Mouse (Mus musculus) c-Kit-positive CD71-positive TER-119-positive erythroid progenitor cells, embryonic 14.5 days (primary cell): ENCODE measurements around the gene Speg.

ENCODE experiments used
- DNase-seq: peaks from one replicate; pipeline ENCODE4 v3.0.0-alpha.2; 2013; ENCODE audit warnings: low spot score

The Speg gene

DNA sequence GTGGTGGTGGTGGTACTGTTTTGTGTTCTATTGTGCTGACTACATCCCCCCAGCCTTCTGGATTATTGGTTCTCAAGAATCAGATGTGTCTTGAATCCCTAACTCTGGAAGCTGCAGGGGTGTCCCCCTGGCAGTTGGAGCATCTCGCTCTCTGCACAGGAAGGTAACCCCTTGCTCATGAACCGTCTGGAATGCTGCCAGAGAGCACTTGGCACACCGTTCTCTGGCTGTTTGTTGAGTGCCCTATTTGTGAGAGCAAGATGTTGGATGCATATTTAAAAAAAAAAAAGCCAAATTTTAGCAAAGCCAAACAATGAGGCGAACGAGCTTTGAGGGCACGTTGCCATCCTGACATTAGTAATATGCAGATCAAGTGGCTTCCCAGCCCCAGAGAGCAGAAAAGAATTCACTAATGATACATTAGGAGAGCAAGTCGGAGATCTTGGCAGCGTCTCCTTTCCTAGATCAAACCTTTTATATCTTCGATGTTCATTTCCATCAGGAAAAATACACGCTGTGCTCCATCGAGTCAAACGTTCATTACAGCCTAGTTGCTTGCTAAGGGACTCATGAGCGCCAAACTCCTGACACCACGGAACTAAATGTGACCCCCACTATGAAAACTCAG lies 9.5 kb upstream of the Speg start:
- no peak for DNase-seq

DNA sequence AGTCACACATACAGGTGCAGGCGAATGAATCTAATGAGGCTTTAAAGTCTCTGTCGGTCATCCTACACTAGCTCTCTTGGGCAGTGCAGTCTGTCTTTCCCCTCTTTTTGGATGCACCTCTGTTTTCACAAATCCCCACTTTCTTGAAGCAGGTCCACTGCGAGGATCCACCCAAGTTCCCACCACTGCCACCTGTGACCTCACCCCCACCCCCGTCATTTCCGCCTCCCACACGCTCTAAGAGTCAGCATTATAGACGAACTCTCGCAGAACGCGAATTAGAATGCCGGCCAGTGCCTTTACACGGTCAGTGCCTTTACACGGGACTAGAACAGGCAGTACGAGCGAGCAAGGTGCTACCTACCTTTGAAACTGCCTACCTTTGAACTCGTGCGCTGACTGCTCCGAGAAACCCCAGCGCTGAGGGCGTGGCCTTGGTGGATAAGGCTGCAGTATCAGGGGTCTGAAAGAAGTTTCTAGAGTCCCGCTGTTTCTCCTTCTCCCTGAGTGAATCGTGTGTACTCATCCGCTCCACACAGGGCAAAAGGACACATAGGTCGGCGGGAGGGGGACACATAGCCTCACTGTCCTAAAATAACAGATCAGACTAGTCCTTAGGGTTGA lies 5.6 kb upstream of the Speg start:
- no peak for DNase-seq

DNA sequence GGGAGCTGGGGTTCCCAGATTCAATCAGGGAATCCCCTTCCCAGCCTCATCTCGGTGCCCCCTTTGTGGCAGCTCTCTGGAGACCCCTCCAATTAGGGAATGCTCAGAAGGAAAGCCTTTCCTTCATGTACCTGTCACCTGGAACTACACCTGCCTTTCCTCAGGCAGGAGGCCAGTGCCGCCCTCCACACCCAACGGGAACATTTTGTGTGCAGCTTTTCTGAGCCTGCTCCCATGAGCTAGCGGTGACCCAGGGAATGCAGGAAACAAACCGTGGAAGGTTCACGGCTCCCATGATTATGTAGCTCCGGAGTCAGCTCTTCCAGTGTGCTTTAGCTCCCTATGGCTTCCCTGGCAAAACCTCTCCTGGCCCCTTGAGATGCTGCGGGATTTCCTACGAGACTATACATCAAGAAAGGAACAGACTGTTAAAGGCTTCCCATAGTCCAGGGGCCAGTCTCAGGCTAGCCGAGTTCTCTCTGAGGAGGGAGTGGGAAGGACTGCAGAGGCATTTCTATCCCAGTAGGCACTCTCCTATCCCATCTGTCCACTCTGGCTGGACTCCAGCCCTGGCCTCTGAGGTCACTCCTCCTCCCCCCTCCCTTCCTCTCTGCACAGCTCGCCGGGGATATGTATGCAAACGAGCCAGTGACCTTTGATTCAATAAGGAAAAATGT lies 5.0 kb upstream of the Speg start:
- no peak for DNase-seq

DNA sequence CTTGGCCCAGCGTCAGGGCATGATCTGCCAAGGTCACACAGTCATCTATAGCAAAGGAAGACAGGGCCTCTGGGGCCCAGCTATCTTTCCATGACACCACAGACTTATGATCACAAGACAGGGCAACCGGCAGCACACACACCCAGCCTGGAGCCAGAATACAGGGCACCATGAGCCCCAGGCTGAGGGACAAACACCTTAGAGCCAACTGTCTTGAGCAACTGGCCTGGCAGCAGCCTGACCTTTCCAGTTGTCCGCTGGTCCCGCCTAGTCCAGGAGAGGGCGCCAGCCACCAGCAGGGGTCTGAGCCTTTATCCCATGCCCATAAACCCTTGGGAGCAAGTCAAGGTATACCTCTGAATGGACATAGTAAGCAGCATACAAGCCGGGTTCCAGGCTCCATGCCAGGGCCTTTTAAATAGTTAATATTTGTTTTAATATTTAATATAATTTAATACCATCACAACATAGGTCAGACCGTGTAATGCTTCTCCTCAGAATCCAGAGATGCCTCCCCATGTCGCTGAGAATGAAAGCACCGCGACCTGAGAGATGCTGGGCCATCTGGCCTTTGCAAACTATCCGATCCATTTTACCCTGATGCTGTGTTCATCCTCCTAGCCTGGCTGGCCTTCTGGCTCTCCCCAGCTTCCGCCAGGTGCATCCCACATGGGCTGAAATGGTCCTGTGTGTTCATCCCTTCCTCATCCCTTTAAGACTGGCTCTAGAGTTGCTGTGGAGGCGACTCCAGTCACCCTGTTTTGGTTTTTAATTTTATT lies 3.6 kb upstream of the Speg start:
- no peak for DNase-seq

DNA sequence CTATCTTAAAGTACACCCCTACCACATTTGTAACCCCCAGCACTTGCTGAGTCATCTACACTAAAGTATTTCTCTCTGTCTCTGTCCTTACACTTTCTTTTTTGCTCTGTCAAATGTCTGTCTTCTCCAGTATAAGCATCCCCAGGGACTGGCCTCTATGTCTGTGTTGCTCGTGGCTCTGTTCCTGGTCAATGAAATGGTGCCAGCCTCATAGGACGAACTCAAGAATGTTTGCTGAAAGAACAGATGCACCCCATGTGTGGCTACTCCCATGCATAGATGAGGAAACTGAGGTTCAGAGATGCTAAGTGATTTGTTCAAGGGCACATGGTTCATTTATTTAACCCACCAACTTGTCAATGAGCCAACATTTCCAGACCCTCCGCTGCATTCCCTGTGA lies 2.6 kb upstream of the Speg start:
- DNase-seq = no peak

DNA sequence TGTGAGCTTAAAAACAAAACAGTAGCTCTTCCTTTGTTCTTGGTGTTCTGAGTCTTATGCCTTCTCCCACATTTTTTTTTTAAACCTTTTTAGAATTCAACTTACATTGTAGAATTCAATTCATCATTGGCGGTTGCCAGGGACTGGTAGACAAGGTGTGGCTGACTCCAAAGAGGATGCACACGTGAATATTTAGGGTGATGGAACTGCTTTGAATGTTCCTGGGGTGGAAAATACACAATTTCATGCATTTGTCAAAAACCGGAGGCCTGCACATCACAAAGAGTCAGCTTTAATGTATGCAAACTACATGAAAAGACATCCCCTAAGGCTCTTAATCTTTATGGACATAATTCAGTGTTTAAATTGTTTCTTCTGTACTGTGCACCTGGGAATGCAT lies 1.8 kb upstream of the Speg start:
- no peak for DNase-seq

DNA sequence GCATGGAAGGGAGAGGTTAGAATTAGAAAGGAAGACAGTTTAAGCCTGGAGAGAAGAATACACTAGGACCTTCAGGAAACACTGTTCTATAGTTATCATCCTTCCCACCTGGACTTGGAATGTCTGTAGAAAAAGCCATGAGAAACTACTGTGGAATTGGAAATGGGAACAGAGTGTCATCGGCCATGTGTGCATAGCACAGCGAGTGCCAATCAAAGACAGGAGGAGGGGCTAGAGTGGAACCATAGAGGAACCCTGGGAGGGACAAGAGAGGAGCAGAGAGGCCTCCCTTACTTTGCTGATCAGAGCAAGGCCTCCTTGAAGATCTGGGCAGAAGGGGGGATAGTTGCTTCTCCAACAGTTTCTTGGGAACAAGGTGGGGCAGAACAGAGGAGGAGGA lies 4.1 kb downstream of the Speg start:
- DNase-seq = no peak

DNA sequence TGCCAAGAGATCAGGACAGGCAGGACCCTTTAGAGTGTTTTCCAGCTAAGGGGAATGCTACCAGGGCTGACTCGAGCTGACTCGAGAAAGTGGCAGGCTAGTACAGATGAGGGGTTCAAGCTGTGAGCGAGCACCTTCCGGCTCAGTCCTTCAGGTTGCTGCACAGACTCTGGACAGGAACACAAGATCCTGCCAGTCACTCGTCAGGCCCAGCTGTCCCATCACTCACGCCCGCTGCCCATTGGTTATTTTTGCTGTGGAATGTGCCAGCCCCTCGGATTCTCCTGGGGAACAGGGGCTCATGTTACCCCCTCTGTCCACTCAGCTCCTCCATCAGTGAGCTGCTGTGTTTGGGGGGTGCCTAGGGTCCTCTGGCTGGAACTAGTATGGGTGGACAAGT lies 4.8 kb downstream of the Speg start:
- no peak for DNase-seq

DNA sequence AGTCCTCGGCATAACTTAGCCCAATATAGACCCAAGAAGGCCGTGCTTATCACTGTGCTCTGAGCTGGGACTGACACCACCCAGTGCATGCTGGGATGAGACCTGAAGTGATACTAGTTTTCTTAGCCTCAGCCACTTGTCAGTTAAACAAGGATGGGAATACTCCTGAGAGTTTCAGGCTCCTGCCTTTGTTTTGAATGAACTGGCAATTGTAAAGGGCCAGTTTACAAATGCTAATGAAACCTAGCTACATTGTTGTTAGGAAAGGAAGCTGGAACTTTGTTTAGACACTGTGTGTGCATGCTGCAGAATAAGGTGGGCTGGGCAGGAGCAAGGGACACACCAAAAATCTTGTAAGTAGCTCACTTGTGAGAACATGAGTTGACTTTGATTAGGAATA lies 5.9 kb downstream of the Speg start:
- DNase-seq = no peak

DNA sequence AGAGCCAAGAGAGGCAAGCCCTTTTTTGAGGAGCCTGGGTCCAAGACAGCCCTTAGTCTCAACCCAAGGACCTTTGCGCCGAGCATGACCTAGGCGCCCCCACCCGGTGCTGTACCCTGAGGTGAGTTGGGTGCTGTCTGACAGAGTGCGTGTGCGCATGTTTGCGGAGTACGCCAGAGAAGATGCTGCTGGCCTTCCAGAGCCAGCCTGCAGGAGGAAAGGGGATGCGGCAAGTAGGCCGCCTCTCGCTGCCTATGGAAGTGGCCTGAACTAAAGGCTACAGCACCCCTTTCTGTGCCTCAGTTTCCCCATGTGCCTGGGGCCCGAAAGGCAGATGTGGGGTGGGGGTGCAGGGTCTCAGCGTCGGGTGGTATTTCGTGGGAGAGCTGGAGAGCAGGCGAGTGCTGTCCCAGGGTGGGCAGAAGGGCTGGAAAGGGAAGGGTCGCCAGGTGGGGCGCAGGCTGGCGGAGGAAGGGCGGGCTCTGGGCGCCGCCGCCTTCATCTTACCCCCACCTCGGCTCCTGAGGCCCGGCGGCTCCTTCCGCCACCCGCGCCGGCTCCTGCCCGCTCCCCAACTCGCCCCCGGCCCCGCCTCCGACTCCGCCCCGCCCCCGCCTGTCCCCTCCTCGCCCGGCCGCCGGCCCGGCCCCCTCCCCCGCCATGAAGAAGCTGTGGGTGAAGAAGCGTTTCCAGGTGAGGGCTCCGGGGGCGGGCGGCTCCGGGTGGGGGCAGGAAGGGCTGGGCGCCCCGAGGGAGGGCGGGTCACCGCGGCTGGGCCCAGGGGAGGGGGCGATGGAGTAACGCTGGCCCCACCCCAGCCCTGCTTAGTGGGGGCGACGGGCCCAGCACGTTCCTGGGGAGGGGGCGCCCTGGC lies 6.6 kb downstream of the Speg start:
- DNase-seq = no peak

DNA sequence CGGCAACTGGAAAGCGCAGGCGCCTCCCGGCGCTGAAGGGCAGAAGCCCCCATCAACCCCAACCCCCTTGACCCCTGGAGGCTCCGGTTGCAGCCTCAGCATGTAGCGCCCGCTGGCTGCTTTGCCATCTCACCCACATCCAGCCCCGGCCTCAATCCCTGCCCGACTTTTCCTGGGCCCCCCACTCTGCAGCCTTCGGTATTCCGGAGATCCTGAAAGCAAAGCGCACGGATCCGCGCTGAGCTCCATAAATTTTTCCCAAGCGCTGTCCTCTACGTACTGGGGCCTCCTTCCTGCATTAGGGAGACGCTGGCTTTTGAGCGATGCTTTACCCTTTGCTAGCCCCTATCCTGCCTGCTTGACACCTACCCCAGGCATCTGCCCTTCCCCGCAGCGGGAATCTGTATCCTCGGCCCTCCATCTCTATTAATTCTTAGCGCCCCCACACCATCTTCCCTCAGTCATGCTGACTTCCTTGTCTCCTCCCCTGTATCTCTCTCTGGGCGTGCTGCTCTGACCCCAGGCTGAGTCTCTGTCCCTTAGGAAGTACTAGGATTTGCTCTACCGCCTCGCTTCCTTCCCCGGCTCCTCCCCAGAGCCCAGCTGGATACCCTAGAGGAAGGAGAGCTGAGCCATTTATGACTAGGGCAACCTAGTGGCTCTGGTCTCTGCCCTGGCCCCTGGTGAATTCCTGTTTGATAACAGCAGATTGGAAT lies 7.4 kb downstream of the Speg start:
- DNase-seq = no peak

DNA sequence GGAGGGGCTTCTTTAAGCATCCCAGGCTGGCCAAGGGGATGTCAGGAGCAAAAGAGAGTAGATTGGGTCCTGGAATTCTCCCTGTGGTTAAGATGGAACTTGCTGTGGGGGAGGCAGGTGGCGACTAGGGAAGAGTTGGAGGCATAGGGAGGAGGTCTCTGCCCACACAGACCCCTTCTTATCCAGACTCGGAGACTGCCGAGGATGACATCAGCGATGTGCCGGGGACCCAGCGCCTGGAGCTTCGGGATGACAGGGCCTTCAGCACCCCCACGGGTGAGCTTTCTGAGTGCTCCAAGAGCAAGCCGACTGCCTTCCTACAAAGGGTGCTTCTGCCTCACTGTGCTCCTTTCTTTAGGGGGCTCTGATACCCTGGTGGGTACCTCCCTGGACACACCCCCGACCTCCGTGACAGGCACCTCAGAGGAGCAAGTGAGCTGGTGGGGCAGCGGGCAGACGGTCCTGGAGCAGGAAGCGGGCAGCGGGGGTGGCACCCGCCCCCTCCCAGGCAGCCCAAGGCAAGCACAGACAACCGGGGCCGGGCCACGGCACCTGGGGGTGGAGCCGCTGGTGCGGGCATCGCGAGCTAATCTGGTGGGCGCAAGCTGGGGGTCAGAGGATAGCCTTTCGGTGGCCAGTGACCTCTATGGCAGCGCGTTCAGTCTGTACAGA lies 9.5 kb downstream of the Speg start:
- DNase-seq = no peak

DNA sequence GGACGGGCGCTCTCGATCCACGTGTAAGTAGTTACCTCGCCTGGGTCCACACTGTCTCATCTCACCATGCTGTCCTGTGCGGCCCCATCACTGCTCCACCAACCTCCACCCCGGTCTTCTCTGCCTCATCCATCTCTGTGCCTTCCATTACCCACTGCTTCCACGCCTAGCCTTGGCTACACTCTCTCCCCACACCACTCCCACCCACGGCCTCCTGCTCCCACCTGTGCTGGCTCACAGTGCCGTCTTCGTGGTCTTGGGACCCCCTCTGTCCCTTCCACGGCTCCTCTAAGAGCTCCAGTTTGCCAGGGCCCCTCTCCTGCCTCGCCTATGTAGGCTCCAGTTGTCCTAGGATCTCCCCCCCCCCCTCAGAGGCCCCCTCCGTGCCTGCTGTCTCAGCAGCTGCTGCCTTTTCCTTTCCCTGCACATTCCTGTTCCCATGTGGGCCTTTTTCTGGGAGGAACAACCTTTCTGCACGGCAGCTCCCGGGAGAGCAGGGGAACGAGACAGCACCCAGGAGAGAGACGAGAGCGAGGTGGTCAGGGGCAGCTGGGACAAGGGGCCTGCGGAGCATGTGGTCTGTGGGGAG lies 10.1 kb downstream of the Speg start:
- DNase-seq = no peak

DNA sequence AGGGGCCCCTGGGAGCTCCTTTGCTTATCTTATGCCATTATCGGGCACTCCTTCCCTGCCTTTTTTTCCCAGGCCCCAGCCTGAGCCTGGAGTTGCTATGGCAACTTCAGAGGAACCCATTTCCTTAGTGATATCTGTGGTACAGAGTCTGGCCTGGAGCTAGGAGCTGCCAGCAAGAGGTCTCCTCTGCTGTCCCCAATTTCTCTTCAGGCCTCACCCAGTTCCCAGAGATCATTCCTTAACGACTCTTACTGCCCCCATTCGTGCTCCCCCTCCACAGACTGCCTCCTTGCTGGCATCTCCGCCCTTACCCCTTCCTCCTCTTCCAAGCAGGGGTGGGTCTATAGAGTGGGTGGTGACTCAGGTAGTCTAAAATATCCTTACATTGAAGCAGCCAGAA lies 11.1 kb downstream of the Speg start:
- no peak for DNase-seq

DNA sequence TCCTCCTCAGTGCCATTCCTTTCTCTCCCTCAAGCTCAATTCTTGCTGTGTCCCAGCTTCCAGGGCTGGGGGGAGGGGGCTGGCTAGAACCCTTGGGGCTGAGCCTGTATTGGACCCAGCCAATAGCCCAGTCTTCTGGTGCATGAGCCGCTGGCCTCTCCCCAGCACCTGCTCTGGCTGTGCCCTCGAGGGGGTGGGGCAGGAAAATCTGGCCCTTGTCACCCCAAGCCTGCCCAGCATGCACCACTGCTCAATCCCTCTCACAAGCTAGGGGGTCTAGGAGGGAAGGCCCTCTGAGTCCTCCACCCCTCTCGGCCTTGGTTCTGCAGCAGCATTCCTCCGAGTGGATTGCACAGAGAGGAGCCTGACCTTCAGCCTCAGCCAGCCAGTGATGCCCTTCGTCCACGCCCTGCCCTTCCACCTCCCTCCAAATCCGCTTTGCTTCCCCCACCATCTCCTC lies 12.4 kb downstream of the Speg start:
- DNase-seq = no peak

DNA sequence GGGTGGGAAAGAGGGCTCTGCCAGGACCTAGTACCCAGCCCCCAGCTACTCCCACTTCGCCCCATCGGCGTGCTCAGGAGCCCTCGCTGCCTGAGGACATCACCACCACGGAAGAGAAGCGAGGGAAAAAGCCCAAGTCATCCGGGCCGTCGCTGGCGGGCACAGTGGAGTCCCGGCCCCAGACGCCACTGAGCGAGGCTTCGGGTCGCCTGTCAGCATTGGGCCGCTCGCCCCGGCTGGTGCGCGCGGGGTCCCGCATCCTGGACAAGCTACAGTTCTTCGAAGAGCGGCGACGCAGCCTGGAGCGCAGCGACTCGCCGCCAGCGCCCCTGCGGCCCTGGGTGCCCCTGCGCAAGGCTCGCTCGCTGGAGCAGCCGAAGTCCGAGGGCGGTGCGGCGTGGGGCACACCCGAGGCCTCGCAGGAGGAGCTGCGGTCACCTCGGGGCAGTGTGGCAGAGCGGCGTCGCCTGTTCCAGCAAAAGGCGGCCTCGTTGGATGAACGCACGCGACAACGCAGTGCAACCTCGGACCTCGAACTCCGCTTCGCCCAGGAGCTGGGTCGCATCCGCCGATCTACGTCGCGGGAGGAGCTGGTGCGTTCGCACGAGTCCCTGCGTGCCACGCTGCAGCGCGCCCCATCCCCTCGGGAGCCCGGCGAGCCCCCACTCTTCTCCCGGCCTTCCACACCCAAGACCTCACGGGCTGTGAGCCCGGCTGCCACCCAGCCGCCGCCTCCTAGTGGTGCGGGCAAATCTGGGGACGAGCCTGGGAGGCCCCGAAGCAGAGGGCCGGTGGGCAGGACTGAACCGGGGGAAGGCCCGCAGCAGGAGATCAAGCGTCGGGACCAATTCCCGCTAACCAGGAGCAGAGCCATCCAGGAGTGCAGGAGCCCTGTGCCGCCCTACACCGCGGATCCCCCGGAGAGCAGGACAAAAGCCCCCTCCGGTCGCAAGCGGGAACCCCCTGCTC lies 13.1 kb downstream of the Speg start:
- DNase-seq = no peak

DNA sequence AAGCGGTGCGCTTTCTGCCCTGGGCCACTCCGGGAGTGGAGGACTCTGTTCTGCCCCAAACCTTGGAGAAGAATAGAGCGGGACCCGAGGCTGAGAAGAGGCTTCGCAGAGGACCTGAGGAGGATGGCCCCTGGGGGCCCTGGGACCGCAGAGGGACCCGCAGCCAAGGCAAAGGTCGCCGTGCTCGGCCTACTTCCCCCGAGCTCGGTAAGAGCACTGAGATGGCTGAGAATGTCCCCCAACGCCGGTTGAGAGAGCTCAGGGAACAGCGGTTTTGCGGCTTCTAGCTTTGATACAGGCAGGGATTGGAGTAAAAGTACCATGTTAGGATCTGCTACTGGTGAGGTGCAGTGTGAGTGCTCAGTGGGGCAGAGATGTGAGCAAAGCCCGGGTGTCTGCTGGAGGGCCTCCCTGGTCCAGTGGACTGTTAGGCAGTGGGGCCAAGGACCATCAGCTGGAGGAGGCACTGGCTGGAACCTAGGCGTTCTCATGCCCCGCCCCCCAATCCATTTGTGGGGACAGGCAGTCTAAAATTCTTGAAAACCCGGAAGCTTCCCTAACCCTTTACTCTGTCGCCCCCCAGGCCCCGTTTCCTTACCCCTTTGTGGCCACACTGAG lies 13.9 kb downstream of the Speg start:
- DNase-seq = no peak

DNA sequence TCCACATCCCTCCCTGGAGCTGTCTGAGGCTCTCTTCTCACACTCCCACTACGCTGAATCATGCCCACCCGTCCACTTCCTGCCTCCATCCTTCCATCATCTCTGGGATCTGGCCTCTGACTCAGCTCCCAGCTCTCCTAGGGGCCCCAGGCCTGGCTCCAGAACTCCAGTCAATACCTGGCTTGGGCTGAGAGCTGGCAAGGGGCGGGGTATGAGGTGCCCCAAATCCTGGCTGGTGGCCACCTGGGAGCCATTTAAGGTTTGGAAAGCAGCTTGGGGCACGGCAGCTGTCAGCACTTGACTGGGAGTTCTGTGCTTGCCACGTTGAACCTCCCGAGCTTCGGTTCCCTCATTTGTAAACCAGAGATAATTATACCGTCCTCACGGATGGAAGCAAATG lies 18.0 kb downstream of the Speg start:
- DNase-seq = no peak

DNA sequence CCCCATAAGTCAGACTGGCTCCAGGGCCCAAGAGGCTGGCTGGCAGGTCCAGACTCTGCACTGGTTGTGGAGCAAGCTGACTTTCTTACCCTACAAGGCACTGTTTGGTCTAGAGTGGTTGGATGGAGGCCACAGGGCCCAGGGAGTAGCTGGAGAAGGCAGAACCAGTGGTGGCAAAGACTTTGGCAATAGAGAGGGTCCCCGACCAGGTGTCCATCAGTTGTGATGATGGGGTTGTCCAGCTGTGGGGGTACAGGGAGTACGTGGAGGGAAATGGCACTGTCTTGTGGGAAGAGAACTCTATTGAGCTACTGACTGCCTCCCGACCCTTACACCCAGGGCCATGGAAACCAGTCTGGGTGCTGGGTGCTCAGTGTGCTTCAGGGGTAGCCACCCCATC lies 18.7 kb downstream of the Speg start:
- DNase-seq = no peak
